Mouse (Mus musculus) heart, postnatal 0 days (tissue): Measurements from ENCODE around the gene Myrip.

ENCODE experiments used
- CTCF ChIP-seq: IDR thresholded peaks from 2 replicates; pipeline ENCODE4 v1.5.1; 2016; ENCODE audit warnings: antibody characterized with exemption, control low read depth, low read depth
- EP300 ChIP-seq: IDR thresholded peaks from 2 replicates; pipeline ENCODE4 v1.6.1; 2016; ENCODE audit warnings: antibody characterized with exemption, low read depth

- TF ChIP-seq EP300: no peak
- no peak for TF ChIP-seq CTCF
These were observed 52.7 kb downstream of the Myrip start for GRCm38 (mm10) chr9:120353967-120354366.
